Mouse (Mus musculus): Measurements from ENCODE around the gene Cdh15.

Cdh15 gene

DNA sequence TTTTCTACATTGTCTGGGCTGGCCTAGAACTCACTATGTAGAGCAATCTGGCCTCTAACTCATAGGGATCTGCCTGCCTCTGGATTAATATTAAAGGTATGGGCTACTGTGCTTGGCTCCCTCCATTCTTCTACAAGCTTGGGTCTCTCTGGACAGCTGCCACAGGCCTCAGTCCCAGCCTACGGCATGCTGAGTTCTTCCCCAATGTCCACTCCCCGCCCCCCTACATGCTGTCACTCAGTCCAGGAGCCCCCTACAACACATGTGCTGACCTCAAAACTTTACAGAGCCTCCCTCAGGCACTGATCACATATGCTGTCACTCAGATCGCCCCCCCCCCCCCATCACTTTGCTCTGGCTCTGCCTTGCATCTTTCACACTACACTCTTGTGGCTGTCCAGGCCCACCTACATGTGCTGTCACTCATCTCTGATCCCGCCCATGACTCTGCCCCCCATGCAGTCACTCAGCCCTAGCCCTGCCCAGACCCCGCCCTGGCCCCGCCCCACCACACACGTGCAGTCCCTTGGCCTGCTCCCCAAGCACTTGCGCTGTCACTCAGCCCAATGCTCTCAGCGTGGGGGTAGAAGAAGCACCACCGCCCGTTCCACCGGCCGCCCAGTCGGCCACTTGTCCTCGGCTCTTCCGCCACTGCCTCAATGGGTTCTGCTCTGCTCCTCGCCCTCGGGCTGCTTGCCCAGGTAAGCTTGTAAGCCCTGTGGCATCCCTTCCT, at the start of gene Cdh15:
Gene Cdh15, plus strand, starts transcription at position 138 of the 733 bp plus-strand sequence.
- DNase-seq: peak; percentile 87

DNA sequence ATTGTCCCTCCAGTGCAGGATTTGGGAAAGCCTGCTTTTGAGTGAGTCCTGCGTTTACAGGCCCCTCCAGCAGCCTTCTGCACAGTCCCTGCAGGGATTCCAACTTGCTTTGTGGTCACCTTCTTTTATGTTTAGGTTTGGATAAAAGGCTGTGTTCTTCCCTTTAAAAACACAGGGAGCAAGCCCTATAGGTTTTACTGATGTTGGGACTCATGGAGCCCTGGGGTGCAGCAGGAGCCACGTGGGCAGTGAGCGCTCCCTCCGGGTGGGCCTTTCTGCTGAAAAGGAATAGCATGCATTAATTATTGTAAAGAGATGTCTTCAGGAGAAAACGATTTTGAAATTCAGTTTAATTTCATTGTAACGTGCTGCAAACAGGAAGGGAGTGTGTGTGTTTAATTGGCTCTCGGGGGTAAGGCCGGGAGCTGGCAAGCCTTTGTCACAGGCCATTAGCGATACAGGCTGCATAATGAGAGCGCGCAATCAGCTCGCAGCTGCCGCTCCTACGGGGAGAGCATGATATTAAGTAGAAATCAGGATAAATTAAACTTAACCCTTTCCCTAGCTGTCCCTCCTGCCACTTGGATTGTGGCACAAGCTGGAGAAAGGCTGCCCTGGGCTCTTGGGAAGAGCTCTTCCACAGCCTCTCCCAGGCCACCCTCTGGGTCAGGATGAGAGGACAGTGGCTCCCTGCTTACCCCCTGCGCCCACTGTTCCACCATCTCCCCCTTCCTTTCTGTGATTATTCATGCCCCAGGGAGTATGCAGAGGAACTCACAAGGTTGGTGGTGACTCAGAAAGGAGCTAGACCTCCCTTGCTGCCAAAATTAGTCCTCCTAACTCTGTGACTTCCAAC, 43.6 kb upstream of the Cdh15 start:
- DNase-seq: no peak

DNA sequence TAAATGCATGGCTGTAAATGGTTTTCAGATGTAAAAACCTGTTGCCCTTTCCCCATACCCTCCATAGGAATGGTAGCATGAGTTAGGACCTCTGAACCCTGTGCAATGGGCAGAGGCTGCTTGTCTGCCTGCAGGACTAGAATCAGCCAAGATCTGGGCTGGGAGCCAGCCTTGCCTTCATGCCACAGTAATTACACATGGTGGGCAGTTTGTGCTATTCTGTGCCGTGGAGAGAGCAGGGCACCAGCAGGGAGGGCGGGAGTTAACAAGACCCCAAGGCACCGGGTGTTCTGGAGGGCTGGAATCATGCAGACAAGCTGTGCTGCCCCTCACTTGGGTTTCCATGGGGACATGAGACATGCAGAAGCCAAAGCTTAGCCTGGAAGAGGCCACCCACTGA, 42.4 kb upstream of the Cdh15 start:
- DNase-seq: peak; percentile 69

DNA sequence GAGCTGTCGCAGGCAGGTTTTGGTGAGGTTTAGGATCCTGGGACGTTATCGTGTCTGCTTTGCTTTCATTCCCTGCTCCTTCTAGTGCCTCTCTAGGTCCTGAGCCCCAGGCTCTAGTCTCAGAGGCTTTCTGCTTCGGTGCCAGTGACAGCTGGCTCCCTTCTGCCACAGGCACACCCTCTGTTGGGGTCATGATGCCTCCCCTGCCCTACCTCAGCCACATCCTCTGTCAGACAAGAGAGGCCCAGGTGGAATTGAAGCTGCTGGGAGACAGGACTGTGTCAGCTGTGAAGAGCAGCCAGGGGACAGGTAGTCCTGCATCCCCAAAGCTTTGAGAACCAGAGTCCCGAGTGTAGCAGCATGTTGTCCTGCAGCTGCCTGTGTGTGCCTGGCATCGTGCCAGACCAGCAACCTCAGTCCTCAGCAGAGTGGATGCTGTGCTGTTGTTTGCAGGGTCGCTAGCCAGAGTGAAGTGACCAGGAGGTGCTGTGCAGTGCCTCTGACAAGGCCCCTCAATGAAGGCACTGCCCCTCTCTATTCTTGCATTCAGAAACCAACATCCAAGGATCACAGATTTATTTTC, 40.7 kb upstream of the Cdh15 start:
- no peak for DNase-seq

DNA sequence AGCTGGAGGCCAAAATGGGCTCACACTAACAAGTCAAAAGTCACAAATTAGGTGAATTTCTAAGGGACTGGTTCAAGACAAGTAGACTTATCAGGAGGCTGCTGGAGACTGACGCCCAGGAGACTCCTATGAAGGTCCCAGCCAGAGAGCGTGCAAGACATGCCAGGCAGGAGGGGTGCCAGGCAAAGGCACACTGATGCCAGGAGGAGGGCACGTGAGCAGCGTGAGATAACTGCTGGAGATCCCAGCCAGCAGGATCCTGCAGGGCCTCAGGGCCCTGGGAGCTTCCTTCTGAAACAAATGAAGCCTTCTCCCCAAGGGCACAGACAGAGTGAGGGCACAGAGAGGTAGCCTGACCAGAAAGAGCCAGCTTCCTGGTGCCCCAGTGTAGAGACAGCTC, 39.9 kb upstream of the Cdh15 start:
- no peak for DNase-seq

DNA sequence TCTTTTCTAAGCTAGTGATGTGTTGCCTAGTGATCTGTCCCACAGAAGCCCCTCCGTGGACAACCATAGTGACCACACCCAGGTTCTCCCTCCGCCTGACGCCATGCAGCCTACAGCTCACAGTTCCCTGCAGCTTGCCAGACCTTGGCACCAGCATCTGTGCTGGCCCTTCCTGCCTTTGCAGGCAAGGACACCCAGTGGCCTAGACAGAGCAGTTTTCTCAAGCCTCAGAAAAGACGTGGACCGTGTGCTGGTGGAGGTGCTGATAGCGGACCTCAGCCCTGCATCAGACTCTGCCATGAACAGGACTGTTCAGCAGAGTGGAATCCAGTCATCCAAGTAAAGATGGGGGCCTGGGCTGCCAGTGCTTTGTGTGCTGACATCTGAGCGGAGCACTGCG, 37.4 kb upstream of the Cdh15 start:
- no peak for DNase-seq

DNA sequence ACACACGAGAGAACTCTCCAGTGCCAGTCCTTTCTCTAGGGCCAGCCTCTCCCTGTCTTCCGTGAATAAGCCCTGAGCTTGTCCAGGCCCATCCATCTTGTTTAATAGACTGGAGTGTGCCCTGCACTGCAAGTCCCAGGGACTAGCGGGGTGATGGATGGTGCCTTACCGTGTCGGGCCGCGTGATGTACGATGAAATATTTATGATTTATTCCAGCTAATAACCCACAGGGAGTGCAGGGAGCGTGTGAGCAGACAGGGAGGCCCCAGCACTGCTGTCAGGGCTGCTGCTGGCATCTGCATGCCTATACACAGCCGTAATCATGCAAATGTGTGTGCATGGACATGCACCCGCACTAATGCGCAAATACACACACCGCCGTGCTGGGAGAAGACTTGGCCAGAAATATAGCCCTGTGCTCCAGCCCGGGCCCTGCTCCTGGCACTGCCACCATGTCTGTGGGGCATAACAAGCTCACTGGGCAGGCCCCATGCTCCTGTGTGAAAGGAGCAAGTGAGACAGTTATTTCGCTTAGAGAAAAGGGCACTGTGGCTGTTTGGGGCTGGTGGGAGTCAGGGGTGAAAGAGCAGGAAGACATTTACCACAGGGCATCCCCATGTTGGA, 35.8 kb upstream of the Cdh15 start:
- DNase-seq: no peak

DNA sequence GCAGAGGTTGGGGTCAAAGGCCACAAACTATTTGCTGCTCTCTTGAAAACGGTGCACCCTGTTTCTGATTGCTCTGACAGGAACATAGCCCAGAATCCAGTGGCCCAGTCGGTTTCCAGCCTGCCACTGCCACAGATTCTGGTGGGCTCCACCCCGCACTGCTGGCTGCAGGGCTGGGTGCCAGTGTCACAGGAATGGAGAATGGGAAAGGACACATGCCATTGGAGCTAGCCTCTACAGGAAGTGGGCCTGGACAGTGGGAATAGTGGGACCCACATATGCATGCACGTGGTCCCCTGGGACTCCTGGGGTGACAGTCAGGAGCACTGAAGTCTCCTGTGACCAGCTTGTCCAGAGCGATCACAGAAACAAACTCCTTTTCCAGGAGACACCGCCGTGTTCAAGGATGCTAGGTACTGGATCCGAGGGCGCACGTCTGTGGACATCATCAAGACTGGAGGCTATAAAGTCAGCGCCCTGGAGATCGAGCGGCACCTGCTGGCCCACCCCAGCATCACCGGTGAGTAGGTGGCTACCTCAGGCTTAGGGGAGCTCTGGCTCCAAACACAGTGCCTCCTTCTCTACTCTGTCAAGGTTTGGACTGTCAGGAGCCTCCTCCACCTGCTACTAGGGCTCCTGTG, 35.0 kb upstream of the Cdh15 start:
- no peak for DNase-seq

DNA sequence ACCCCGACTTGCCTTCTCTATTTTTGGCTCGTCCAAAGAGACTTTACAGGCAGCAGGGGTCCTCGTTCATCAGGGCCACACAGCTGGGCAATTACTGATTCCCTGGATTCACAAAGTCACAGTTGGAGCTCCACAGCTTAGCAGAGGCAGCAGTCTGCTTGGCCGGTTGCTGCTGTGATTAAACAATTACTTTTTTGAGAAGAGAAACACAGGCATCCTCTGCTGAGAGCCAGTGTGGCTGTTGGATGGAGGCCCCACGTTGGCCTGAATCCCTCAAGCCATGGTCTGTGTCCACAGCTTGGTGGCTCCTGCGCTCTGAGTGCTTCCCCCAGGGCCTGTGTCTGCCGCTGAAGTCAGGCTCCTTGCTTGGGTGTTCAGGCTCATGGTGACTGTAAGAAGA, 33.2 kb upstream of the Cdh15 start:
- no peak for DNase-seq

DNA sequence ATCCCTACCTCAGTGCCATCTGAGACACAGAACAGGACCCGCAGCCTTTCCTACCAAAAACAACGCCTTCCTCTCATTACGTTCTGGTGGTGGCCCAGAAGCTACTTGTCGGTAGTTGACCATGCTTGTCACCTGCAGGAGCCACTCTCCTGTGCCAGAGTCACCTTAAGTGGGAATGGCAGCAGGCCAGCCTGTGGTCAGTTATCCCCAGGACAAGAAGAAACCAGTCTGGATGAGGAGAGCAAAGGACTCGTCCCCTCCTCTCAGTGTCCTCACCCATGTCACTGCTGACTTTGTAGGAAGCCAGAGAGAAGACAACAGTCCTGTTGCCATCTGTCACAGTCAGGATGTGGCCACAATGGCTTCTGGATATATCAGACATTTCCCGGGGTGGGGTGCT, 30.8 kb upstream of the Cdh15 start:
- DNase-seq: no peak

DNA sequence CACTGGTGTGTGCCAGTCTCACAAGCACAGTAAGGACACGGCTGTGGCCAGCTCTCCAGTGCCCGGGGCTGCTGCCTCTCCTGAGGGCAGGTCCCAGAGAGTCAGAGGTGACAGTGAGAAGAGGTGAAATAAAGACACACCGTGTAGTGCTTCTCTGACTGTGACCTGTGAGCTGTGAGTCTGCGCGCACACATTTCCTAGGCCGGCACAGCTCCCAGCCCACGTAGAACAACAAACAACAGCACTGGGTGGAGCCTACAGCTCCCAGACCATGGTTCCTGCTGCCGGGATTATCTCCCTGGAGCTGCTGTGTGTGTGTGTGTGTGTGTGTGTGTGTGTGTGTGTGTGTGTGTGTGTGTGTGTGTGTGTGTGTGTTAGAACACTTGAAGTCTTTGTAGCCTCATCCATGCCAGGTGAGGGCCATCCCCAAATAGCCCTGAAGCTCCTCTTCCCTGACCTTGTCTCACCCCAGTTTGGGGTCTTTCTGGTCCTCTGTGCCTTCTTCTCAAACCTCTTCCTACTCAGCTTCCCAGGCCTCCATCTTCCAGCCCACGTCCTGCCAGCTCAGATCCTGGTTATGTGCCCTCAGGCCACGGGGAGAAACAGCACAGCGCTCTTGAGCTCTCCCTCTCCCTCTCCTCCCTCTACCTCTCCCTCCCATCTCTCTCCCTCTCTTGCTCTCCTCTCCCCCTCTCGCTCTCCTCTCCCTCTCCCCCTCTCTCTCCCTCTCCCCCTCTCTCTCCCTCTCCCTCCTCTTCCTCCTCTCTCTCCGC, 29.9 kb upstream of the Cdh15 start:
- DNase-seq: no peak

DNA sequence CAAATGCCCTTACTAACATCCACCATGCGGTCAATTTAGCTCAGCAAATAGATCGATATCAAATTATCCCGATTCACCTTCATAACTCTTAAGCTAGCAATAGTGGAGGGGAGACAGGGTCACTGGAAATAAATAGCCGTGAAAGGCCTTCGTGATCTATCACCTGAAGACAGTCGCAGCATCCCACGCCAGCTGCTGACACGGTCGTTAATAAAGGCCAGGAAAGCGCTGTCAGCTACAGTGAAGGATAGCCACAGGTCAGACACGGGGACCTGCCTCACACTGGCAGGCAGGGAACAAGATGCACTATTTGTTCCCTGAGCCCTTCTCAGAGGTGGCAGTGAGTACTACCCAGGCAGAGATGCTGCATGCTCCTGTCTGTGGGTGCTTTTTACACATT, 28.0 kb upstream of the Cdh15 start:
- DNase-seq: no peak

DNA sequence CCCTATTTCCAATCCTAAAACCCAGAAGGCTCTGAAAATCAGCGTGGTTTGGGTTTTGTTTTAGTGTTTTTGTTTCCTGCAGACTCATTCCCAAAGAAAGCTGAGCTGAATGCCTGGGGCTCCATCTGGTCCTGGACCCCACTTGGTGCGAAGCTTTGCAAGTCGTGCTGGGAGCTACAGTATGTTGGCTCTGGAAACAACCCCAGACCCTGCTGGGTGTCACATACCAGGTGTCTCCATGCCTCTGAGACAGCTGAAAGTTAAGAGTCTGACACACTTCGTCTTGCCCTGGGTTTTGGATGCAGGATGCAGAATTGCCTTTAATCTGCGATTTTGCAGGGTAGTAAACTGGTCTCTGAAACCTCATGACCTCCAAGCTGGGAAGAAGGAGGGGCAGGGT, 23.2 kb upstream of the Cdh15 start:
- DNase-seq: peak; percentile 88

DNA sequence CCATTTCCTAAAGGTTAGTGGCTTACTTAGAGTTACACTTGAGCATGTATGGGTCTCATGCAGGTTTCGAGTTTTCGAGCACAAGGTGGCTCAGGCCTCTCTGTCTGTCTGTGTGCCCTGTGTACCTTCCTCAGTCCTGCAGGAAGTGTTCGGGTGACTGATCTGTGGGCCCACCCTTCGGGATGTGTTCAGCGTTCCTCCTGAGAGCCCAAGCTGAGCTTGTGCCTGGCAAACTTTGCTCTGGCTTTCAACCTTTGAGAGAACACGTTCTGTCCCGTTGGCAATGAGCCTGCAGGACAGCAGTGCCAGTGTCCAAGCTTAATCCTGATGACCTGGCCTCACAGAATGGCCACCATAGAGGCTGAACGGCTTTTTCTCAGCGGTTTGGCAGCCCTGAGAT, 22.8 kb upstream of the Cdh15 start:
- DNase-seq: peak; percentile 62

DNA sequence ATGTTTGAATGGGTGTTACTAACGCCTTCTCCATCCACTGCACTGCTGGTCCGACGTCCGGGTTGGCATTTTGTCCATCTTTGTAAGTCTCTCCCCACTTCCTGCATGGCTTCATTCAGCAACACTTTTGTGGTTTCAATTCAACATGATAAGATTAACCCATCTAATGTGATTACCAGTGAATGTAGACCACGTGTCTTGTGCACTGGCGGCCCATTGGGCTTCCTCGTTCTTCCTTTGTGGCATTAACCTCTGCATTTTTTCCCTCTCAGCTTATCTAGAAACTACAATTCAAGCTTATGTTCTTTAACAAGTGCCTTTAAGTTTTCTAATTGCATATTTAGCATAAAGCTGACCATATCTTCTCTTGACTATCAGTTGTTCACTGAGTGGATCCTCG, 22.4 kb upstream of the Cdh15 start:
- no peak for DNase-seq

DNA sequence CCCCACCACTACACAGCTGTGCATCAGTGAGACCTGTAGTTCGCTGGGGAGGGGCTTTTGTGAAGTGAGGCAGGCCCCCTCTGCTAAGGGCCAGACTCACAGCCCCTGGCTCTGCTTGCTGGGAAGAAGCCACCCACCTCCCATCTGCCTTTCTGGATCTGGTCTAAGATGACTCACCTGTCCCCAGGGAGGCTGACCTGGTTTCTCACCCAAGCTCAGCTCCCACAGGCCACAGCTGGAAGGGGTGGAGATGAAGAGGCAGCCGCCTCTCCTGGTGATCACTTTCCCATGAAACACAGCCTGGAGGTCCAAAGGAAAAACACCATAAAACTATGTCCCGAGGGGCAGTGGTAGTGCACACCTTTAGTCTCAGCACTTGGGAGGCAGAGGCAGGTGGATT, 18.4 kb upstream of the Cdh15 start:
- DNase-seq: no peak

DNA sequence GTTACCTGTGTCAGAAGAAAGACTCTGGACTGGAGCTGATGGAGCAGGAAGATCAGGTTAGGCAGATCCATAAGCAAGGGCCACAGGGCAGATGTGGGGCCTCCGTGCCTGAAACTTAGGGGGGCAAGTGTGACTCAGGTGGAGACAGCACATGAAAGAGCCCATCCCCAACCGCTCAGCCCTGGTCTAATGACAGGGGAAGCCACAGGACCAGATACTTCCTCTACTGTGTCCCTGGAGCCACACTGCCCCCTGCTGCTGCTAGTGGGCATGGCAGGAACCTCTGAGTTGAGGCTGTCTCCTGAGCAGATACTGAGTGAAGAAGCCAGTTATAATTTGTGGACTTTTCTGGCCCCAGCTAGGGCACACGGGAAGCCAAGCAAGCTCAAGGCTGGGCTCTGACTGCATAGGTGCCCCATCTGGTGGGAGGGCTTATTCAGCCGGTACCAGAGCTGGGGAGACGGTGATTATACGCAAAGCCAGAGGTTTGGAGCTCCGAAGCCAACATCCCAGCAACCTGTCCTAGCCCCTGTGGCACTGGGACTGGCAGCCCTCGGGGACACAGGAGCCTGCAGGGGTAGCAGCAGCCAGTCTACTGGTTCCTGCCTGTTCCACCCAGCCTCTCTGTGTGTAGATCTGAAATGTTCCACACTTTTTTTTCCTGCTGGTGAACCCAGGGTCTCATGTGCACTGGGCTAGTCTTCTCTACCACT, 17.3 kb upstream of the Cdh15 start:
- peak; percentile 97 for DNase-seq

DNA sequence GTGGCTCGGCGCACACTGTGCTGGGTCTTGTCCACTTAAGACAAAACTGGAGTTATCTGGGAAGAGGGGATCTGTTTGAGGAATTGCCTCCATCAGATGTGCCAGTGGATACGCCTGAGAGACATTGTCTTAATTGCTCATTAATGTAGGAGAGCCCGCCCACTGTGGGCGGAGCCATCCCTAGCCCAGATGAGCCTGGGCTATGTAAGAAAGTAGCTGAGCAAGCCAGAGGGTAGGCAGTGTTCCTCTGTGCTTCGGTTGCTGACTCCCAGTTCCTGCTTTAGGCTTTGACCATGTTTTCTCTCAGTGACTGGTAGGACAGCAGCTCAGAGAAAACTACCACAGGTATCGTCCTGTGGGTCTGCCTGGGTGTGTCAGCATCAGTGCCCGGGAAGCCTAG, 13.3 kb upstream of the Cdh15 start:
- no peak for DNase-seq

DNA sequence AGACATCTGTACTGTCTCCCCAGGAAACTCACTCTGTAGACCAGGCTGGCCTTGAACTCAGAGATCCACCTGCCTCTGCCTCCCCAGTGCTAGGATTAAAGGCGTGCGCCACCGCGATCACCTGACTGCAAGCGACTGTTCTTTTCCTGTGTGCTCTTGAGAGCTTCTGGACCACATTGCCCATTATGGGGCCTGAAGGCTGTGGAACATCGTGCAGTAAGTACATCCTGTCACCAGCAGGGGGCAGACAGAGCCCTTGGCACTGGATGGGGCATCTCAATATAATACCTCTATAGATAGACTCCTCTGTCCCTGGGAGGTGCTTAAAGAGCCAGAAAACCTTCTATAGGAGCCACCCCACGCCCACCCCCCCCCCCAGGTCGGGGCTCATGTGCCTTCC, 12.8 kb upstream of the Cdh15 start:
- peak; percentile 95 for DNase-seq

DNA sequence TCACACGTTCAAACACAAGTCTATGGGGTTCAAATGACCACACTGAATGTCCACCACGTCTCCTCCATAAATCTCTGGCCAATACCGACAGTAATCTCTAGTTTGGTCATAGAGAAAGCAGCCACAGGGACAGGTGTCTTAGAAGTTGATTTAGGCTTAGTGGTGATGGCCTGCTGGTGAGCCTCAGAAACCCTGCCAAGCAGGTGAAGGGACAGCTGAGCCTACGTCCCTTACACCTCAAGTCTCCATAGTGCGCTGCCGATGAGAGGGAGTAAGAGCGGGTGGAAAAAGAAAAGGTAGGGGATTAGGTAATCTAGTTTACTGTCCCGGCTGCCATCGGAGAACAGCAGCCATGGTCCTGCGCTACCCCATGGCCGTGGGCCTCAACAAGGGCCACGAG, 11.6 kb upstream of the Cdh15 start:
- no peak for DNase-seq

DNA sequence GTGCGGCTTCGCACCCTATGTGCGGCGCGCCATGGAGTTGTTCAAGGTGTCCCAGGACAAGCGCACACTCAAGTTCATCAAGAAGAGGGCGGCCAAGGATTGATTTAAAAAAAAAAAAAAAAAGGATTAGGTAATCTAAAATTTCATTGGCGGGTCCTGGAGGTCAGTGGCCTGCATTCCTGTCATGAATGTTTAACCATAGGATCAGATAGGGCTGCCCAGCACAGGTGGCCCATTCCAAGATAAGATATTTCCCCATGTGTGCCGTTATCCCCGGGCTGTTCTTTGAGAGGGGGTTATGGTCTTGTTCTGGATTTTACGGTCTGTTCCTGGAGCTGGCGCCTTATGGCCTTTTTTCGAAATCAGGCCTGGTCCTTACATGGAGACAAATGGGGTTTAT, 11.1 kb upstream of the Cdh15 start:
- DNase-seq: no peak

DNA sequence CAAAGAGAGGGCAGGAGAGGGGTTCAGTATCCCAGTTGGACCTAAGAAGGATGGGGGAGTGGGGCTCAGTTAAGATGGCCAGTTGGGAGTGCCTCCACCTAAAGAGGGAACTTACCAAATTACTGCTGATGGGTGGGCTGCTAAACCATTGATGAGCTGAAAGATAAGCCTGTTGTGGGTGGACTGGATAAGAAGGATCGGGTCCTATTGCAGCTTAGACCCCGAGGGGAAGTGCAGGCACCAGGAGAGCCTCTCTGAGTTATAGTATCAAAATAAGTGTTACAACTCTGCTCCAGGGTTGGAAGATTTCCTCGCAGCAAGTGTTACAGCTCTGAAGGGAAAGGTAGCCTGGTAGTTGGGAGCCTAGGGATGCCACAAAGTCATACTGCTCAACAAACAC, 3.6 kb upstream of the Cdh15 start:
- DNase-seq: no peak
